Mouse (Mus musculus) liver, postnatal 0 days (tissue): ENCODE data around the gene Stam.

ENCODE experiments used
- CTCF ChIP-seq: sonication (generic); IDR thresholded peaks from 2 replicates; pipeline ENCODE4 v1.5.1; 2016; ENCODE audit warnings: antibody characterized with exemption, low read depth
- EP300 ChIP-seq: IDR thresholded peaks from 2 replicates; pipeline ENCODE4 v1.6.1; 2016; ENCODE audit warnings: antibody characterized with exemption, low read depth, mild to moderate bottlenecking

- TF ChIP-seq CTCF (no peak), EP300 (no peak)
These were observed 463 bp downstream of the Stam start for GRCm38 (mm10) chr2:14074221-14074901.
